Comparison of ENCODE assay signal across 8 mouse cellular contexts in the genomic region with DNA sequence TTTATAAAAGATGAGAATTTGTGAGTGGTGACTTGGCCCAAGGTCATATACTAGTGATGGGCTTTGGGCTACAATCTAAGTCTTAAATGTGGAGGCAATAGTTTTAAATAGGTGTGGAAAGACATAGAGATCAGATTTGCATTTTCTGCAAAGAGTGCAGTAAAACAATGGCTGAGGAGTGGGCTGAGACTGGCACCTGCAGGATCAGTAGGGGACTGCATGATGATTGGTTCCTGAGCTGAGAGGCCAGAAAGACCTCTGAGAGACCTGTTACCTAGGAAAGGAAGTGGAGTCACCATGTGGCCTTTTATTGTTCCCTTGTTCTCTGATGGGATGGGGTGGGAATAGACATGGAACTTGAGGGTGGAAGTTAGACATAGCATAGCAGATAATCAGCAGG. TPM values are rescaled to one million over a fixed set of nuclear protein-coding genes. Genes with fewer than 3 reads are reported as not detected.
DNase-seq lines count a peak whose midpoint lies in the region; ATAC-seq and TF ChIP-seq lines count a peak whose summit lies in the region.

No protein-coding gene starts in this region.

- no peak overlapping the region for H3K4me2 ChIP-seq in midbrain, postnatal 0 days (ENCODE audit: low read depth, low read length, poor library complexity, severe bottlenecking)
- H3K4me2 ChIP-seq in midbrain, embryonic 16.5 days (ENCODE audit: low read length): no peak overlapping the region

- H3K79me2 ChIP-seq in heart, adult 2 months (replicated peaks; ENCODE audit: control insufficient read depth, insufficient read depth, low read length): no peaks in the 10 kb centered on the region

- no peaks in the 10 kb centered on the region for H3K9me3 ChIP-seq in midbrain, postnatal 0 days (ENCODE audit: low read length)
- H3K9me3 ChIP-seq in midbrain, embryonic 16.5 days (replicated peaks; ENCODE audit: control insufficient read depth, low read length, poor library complexity, severe bottlenecking): no peaks in the 10 kb centered on the region

- TF ChIP-seq EP300 in heart, adult 2 months (IDR thresholded peaks at IDR 0.05; ENCODE audit: insufficient read depth, low read depth, low read length): no peak

- no peak overlapping the region for H3K4me3 ChIP-seq in heart, adult 2 months
- no peak overlapping the region for H3K4me3 ChIP-seq in midbrain, postnatal 0 days (ENCODE audit: low read depth, low read length)
- no peak overlapping the region for H3K4me3 ChIP-seq in midbrain, embryonic 16.5 days (ENCODE audit: low read depth, low read length)

- no peaks in the 10 kb centered on the region for H3K4me1 ChIP-seq in heart, adult 2 months (ENCODE audit: control insufficient read depth, insufficient read depth, low read length)
- no peaks in the 10 kb centered on the region for H3K4me1 ChIP-seq in midbrain, postnatal 0 days (ENCODE audit: insufficient read depth, low read length)
- H3K4me1 ChIP-seq in midbrain, embryonic 16.5 days (ENCODE audit: control insufficient read depth, insufficient read depth, low read length): no peaks in the 10 kb centered on the region

- TF ChIP-seq POLR2A in heart, adult 2 months (IDR thresholded peaks at IDR 0.05; ENCODE audit: insufficient read depth, low read depth, low read length): no peak

- H3K27ac ChIP-seq in heart, adult 2 months: no peak overlapping the region
- no peak overlapping the region for H3K27ac ChIP-seq in midbrain, postnatal 0 days (ENCODE audit: low read depth, low read length)
- no peak overlapping the region for H3K27ac ChIP-seq in midbrain, embryonic 16.5 days (ENCODE audit: low read length)

- ATAC-seq in midbrain, postnatal 0 days (ENCODE audit: low FRiP score): no peak
- ATAC-seq in midbrain, embryonic 16.5 days: no peak

- DNase-seq in heart, adult 2 months: no peak
- no peak for DNase-seq in heart, postnatal 25 days (ENCODE audit: low spot score)
- peak; percentile 41 for DNase-seq in midbrain, postnatal 0 days (ENCODE audit: low spot score)
- peak; percentile 58 to 61 for DNase-seq in cerebellum, postnatal 10 days
- peak; percentile 16 for DNase-seq in mesoderm, embryonic 11.5 days (ENCODE audit: low read depth, low spot score)
- no peak for DNase-seq in yolk sac, embryonic 10.5 days (ENCODE audit: low spot score)
- DNase-seq in urinary bladder, postnatal 36 days (ENCODE audit: low spot score in 2 of 2): no peak

- intact Hi-C loops in heart, adult 2 months (cut with DNase I): no loop called here
- intact Hi-C loops in heart, postnatal 25 days (cut with DNase I): no loop called here

- no peaks in the 10 kb centered on the region for H3K27me3 ChIP-seq in heart, adult 2 months (ENCODE audit: control insufficient read depth, insufficient read depth, low read length)
- no peaks in the 10 kb centered on the region for H3K27me3 ChIP-seq in midbrain, postnatal 0 days (ENCODE audit: insufficient read depth, low read length)
- H3K27me3 ChIP-seq in midbrain, embryonic 16.5 days (ENCODE audit: control insufficient read depth, insufficient read depth, low read depth, low read length): no peaks in the 10 kb centered on the region

- no peaks in the 10 kb centered on the region for H3K36me3 ChIP-seq in heart, adult 2 months (ENCODE audit: control insufficient read depth, insufficient read depth, low read length)
- no peaks in the 10 kb centered on the region for H3K36me3 ChIP-seq in midbrain, postnatal 0 days (ENCODE audit: insufficient read depth, low read length)
- H3K36me3 ChIP-seq in midbrain, embryonic 16.5 days (ENCODE audit: control insufficient read depth, insufficient read depth, low read length): no peaks in the 10 kb centered on the region

- no peak overlapping the region for H3K9ac ChIP-seq in heart, adult 2 months (ENCODE audit: low read depth, low read length)
- H3K9ac ChIP-seq in midbrain, postnatal 0 days (replicated peaks; ENCODE audit: low read length, poor library complexity, severe bottlenecking): no peak overlapping the region
- no peak overlapping the region for H3K9ac ChIP-seq in midbrain, embryonic 16.5 days (ENCODE audit: low read depth, low read length)

- peak; percentile 51 for TF ChIP-seq CTCF in heart, adult 2 months (IDR thresholded peaks at IDR 0.05)
- TF ChIP-seq CTCF in midbrain, postnatal 0 days (IDR thresholded peaks at IDR 0.05): peak; percentile 85

RNA-seq across cellular contexts. Expression of gene Ap1s2, which starts 4.0 kb away (rescaled TPM):
- 10 to 100 TPM; 21.5 to 26.2 TPM for total RNA-seq in heart, adult 2 months (2021)
- polyA plus RNA-seq in heart, adult 2 months (2012; rRNA removed): 8.0 and 10.1 TPM in 2 replicates
- total RNA-seq in heart, postnatal 25 days (2021): 10 to 100 TPM; 16.9 to 22.8 TPM
- 61.8 and 73.7 TPM in 2 replicates for total RNA-seq in midbrain, postnatal 0 days (2014; rRNA removed)
- polyA plus RNA-seq in midbrain, postnatal 0 days (2015; fragmentation: Nextera tagmentation; extraction: Ambion mirVana): 113 and 130 TPM in 2 replicates
- polyA plus RNA-seq in midbrain, embryonic 16.5 days (2015; fragmentation: Nextera tagmentation; extraction: Ambion mirVana): 120 and 133 TPM in 2 replicates

RNA-seq across cellular contexts. Expression of gene Zrsr2, which starts 45.7 kb away (rescaled TPM):
- 10 to 100 TPM in 1 of 2 experiments, 1 to 10 TPM in 1; 7.9 to 12.9 TPM for total RNA-seq in heart, adult 2 months (2021)
- 3.6 and 5.5 TPM in 2 replicates for polyA plus RNA-seq in heart, adult 2 months (2012; rRNA removed)
- total RNA-seq in heart, postnatal 25 days (2021): 10 to 100 TPM in 1 of 2 experiments, 1 to 10 TPM in 1; 8.9 to 11.9 TPM
- total RNA-seq in midbrain, postnatal 0 days (2014; rRNA removed): 17.3 and 19.6 TPM in 2 replicates
- polyA plus RNA-seq in midbrain, postnatal 0 days (2015; fragmentation: Nextera tagmentation; extraction: Ambion mirVana): 83.4 and 89.7 TPM in 2 replicates
- polyA plus RNA-seq in midbrain, embryonic 16.5 days (2015; fragmentation: Nextera tagmentation; extraction: Ambion mirVana): 53.9 and 54.1 TPM in 2 replicates

Comparison
In these comparisons a context has a peak if more than half of its experiments do, and no peak if none do; other contexts are left out.
1. DNase-seq: peak in midbrain, postnatal 0 days (single experiment), cerebellum, postnatal 10 days (2 of 2) and mesoderm, embryonic 11.5 days (single experiment); none in heart, adult 2 months (0 of 2), heart, postnatal 25 days (single experiment), yolk sac, embryonic 10.5 days (single experiment) and urinary bladder, postnatal 36 days (0 of 2).